Mouse (Mus musculus) brain, embryonic 14.5 days (tissue): Measurements from ENCODE around the gene Phkg2. TPM values are rescaled to one million over a fixed set of nuclear protein-coding genes. Genes with fewer than 3 reads are reported as not detected.
A peak's percentile ranks its signal among the peaks of the same experiment; 100 is the strongest.

ENCODE experiments used
- DNase-seq: peaks from one replicate; pipeline ENCODE4 v3.0.0-alpha.2; 2011; ENCODE audit warnings: low read depth
- CTCF ChIP-seq: fragments of 200-500 bp; IDR thresholded peaks from 2 replicates; pipeline ENCODE4 v1.5.1; 2012; ENCODE audit warnings: inconsistent platforms, mild to moderate bottlenecking, moderate library complexity, borderline replicate concordance; ENCODE audit not compliant: insufficient read depth, insufficient read length; ENCODE audit errors: extremely low read depth
- POLR2A ChIP-seq: fragments of 200-500 bp; IDR thresholded peaks from 2 replicates; pipeline ENCODE4 v1.6.1; 2012; ENCODE audit warnings: mild to moderate bottlenecking, inconsistent platforms, borderline replicate concordance; ENCODE audit not compliant: poor library complexity, insufficient read depth, insufficient read length, severe bottlenecking; ENCODE audit errors: extremely low read depth
- polyA plus RNA-seq: library from polyadenylated mRNA; depleted of rRNA; stranded (reverse); fragments of >200 nt; gene quantifications from 2 replicates; pipeline ENCODE4 v1.2.3, GENCODE M21; 2012

Phkg2 gene
- polyA plus RNA-seq, 1 experiment: 108 TPM

GRCm38 (mm10) chr7:127586149-127586548 lies 13.0 kb downstream of the Phkg2 start:
- DNase-seq: no peak
- TF ChIP-seq CTCF (no peak), POLR2A (no peak)

- DNase-seq: no peak
- TF ChIP-seq POLR2A (no peak), CTCF (no peak)
These were observed 14.1 kb downstream of the Phkg2 start for GRCm38 (mm10) chr7:127587196-127587595.

GRCm38 (mm10) chr7:127588011-127588871 lies 15.1 kb downstream of the Phkg2 start, which contains the start of the genes Ccdc189 and Rnf40:
Gene Ccdc189 (minus strand): TSS chr7:127588595.
Gene Rnf40 (plus strand): TSS chr7:127588767.
- DNase-seq: peak; percentile 99
- no peak for TF ChIP-seq CTCF
- no peak for TF ChIP-seq POLR2A

- TF ChIP-seq POLR2A (no peak), CTCF (no peak)
- DNase-seq: peak; percentile 3
These were observed 15.8 kb downstream of the Phkg2 start for GRCm38 (mm10) chr7:127588901-127589300.

GRCm38 (mm10) chr7:127589637-127590036 lies 16.5 kb downstream of the Phkg2 start:
- no peak for TF ChIP-seq POLR2A
- TF ChIP-seq CTCF: no peak
- no peak for DNase-seq

- no peak for DNase-seq
- no peak for TF ChIP-seq POLR2A
- TF ChIP-seq CTCF: no peak
These were observed 18.0 kb downstream of the Phkg2 start for GRCm38 (mm10) chr7:127591108-127591507.

- TF ChIP-seq CTCF: no peak
- TF ChIP-seq POLR2A: no peak
These were observed 19.4 kb downstream of the Phkg2 start for GRCm38 (mm10) chr7:127592575-127592974.

GRCm38 (mm10) chr7:127596747-127597146 lies 23.6 kb downstream of the Phkg2 start:
- TF ChIP-seq POLR2A (no peak), CTCF (no peak)
- DNase-seq: no peak

More at GRCm38 (mm10) chr7:127592575-127592974, 19.4 kb downstream of the Phkg2 start:
- DNase-seq: no peak

GRCm38 (mm10) chr7:127600612-127601011 lies 27.5 kb downstream of the Phkg2 start:
- DNase-seq: no peak
- TF ChIP-seq POLR2A (no peak), CTCF (no peak)

GRCm38 (mm10) chr7:127601735-127602134 lies 28.6 kb downstream of the Phkg2 start:
- DNase-seq: no peak
- no peak for TF ChIP-seq POLR2A

- DNase-seq: no peak
- no peak for TF ChIP-seq CTCF
- no peak for TF ChIP-seq POLR2A
These were observed 29.8 kb downstream of the Phkg2 start for GRCm38 (mm10) chr7:127602903-127603302.

GRCm38 (mm10) chr7:127604256-127604655 lies 31.1 kb downstream of the Phkg2 start:
- TF ChIP-seq POLR2A (no peak), CTCF (no peak)

More at GRCm38 (mm10) chr7:127604256-127604655, 31.1 kb downstream of the Phkg2 start:
- DNase-seq: no peak
